Mouse (Mus musculus) hindbrain, embryonic 15.5 days (tissue): Measurements from ENCODE around the gene Pxmp4. TPM values are rescaled to one million over a fixed set of nuclear protein-coding genes. Genes with fewer than 3 reads are reported as not detected.

ENCODE experiments used
- ATAC-seq: fragments of 200-750 bp; cut with Nextera tagmentation; 2 replicates; pipeline ENCODE4 v1.8.0; 2017; ENCODE audit warnings: low read depth, moderate number of reproducible peaks, moderate TSS enrichment; ENCODE audit not compliant: low FRiP score
- H3K27ac ChIP-seq: fragments of 300-500 bp; sonication (generic); replicated peaks from 2 replicates; pipeline ENCODE4 v1.5.1; 2015; ENCODE audit warnings: mild to moderate bottlenecking, inconsistent platforms
- H3K27me3 ChIP-seq: fragments of 300-500 bp; sonication (generic); 2 replicates; pipeline ENCODE4 v1.6.1; 2015; ENCODE audit warnings: control low read depth, inconsistent platforms
- H3K36me3 ChIP-seq: fragments of 300-500 bp; sonication (generic); 2 replicates; pipeline ENCODE4 v1.6.1; 2015; ENCODE audit warnings: control low read depth, inconsistent platforms
- H3K4me1 ChIP-seq: fragments of 300-500 bp; sonication (generic); replicated peaks from 2 replicates; pipeline ENCODE4 v1.6.1; 2015; ENCODE audit warnings: control low read depth, inconsistent platforms
- H3K4me2 ChIP-seq: fragments of 300-500 bp; sonication (generic); 2 replicates; pipeline ENCODE4 v1.6.1; 2015; ENCODE audit warnings: moderate library complexity, mild to moderate bottlenecking, inconsistent platforms
- H3K4me3 ChIP-seq: fragments of 300-500 bp; sonication (generic); 2 replicates; pipeline ENCODE4 v1.5.1; 2015; ENCODE audit warnings: mild to moderate bottlenecking, inconsistent platforms
- H3K9ac ChIP-seq: fragments of 300-500 bp; sonication (generic); 2 replicates; pipeline ENCODE4 v1.6.1; 2015; ENCODE audit warnings: inconsistent platforms
- H3K9me3 ChIP-seq: fragments of 300-500 bp; sonication (generic); 2 replicates; pipeline ENCODE4 v1.6.1; 2016; ENCODE audit warnings: control low read depth, inconsistent platforms
- whole genome bisulfite sequencing: fragments of 180-500 bp; shearing (Covaris S2); methylation state at CpG from one replicate; pipeline ENCODE4 v1.1.7; 2015; 5-methylcytosine and 5-hydroxymethylcytosine counted together
- polyA plus RNA-seq: library from polyadenylated mRNA; unstranded; fragments of >200 nt; fragmentation: Nextera tagmentation; extraction: Ambion mirVana; gene quantifications from 2 replicates; pipeline ENCODE4 v1.2.1, GENCODE M21; 2015

Pxmp4 gene
- polyA plus RNA-seq, 1 experiment from 2014 or later = 18.6 TPM

- ATAC-seq = no peak
- no peaks in the 10 kb centered on the region for H3K4me1 ChIP-seq
- no peak overlapping the region for H3K4me2 ChIP-seq
- H3K9ac ChIP-seq = no peak overlapping the region
- H3K9me3 ChIP-seq = no peaks in the 10 kb centered on the region
- peaks cover 64% of the 10 kb centered on the region for H3K36me3 ChIP-seq
- no peak overlapping the region for H3K27ac ChIP-seq
- no peaks in the 10 kb centered on the region for H3K27me3 ChIP-seq
- WGBS = 79% methylated on average over 5 of the region's 5 CpGs
- H3K4me3 ChIP-seq = no peak overlapping the region
Measured at GRCm38 (mm10) chr2:154633039-154633742, 29.7 kb upstream of the Pxmp4 start.

DNA sequence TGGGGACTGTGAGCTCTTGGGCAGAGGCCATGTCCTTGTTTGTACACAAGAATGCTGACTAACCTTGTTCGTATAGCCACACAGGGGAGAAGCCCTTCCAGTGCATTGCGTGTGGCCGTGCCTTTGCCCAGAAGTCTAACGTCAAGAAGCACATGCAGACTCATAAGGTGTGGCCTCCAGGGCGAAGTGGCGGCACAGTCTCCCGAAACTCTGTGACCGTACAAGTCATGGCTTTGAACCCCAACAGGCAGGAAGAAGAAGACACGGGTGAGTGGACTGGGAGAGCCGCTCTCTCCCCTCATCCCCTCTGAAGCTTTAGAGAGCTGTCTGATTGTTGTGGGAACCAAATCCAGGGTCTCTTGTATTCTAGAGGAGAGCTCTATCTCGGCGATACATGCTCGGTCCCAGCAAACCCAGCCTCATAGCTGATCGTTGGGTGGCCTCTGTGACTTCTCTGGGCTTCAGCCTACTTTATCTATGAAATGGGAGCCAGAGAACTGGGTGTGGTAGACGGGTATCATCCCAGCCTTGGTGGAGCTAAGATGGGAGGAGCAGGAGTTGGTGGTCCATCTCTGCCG is 28.8 kb upstream of the Pxmp4 start:
- no peak for ATAC-seq
- 92% methylated on average over 16 of the region's 16 CpGs for WGBS
- no peak overlapping the region for H3K27ac ChIP-seq
- H3K9me3 ChIP-seq = no peaks in the 10 kb centered on the region
- no peak overlapping the region for H3K4me2 ChIP-seq
- peaks cover 55% of the 10 kb centered on the region for H3K36me3 ChIP-seq
- H3K4me1 ChIP-seq = no peaks in the 10 kb centered on the region
- no peak overlapping the region for H3K4me3 ChIP-seq
- H3K9ac ChIP-seq = no peak overlapping the region
- no peaks in the 10 kb centered on the region for H3K27me3 ChIP-seq

DNA sequence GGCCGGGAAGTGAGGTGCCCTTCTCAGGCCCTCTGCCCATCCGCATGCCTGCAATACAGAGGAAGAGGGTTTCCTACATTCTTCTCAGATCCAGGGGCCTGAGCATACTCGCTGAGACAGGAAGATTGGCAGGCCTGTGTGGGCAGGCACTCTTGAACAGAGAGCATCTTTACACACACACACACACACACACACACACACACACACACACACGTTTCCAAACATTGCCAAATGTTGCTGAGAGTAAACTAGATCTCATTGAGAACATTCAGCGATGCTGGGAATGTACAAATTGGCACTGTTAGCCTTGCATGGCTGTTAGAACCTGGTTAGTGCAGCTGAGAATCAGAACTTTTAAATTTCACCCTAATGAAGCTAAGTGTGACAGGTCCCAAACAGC is 27.0 kb upstream of the Pxmp4 start:
- Histone ChIP-seq H3K27ac (no peak overlapping the region), H3K9ac (no peak overlapping the region), H3K9me3 (no peaks in the 10 kb centered on the region), H3K4me2 (no peak overlapping the region), H3K36me3 (peaks cover 52% of the 10 kb centered on the region), H3K4me3 (no peak overlapping the region), H3K4me1 (no peaks in the 10 kb centered on the region), H3K27me3 (no peaks in the 10 kb centered on the region)
- WGBS = 84% methylated on average over 5 of the region's 5 CpGs
- no peak for ATAC-seq

- H3K4me2 ChIP-seq = no peak overlapping the region
- H3K4me1 ChIP-seq = no peaks in the 10 kb centered on the region
- no peak overlapping the region for H3K9ac ChIP-seq
- H3K9me3 ChIP-seq = no peaks in the 10 kb centered on the region
- no peaks in the 10 kb centered on the region for H3K27me3 ChIP-seq
- no peak overlapping the region for H3K27ac ChIP-seq
- no peak overlapping the region for H3K4me3 ChIP-seq
- ATAC-seq = no peak
- peaks cover 39% of the 10 kb centered on the region for H3K36me3 ChIP-seq
Measured at GRCm38 (mm10) chr2:154624137-154624536, 20.6 kb upstream of the Pxmp4 start.

GRCm38 (mm10) chr2:154621684-154622083 is 18.2 kb upstream of the Pxmp4 start:
- Histone ChIP-seq H3K36me3 (peaks cover 32% of the 10 kb centered on the region), H3K27me3 (no peaks in the 10 kb centered on the region), H3K9me3 (no peaks in the 10 kb centered on the region), H3K4me1 (no peaks in the 10 kb centered on the region), H3K4me2 (no peak overlapping the region), H3K9ac (no peak overlapping the region), H3K27ac (no peak overlapping the region), H3K4me3 (no peak overlapping the region)
- WGBS = 81% methylated on average over 5 of the region's 5 CpGs
- ATAC-seq = no peak

- Histone ChIP-seq H3K4me3 (no peak overlapping the region), H3K4me2 (no peak overlapping the region), H3K9ac (no peak overlapping the region), H3K27ac (no peak overlapping the region), H3K27me3 (no peaks in the 10 kb centered on the region), H3K4me1 (peaks cover 28% of the 10 kb centered on the region), H3K9me3 (no peaks in the 10 kb centered on the region), H3K36me3 (no peaks in the 10 kb centered on the region; the same call in 1 of the 2 replicates)
- ATAC-seq = no peak
- 96% methylated on average over 3 of the region's 3 CpGs for WGBS
Measured at GRCm38 (mm10) chr2:154617061-154617460, 13.6 kb upstream of the Pxmp4 start.

DNA sequence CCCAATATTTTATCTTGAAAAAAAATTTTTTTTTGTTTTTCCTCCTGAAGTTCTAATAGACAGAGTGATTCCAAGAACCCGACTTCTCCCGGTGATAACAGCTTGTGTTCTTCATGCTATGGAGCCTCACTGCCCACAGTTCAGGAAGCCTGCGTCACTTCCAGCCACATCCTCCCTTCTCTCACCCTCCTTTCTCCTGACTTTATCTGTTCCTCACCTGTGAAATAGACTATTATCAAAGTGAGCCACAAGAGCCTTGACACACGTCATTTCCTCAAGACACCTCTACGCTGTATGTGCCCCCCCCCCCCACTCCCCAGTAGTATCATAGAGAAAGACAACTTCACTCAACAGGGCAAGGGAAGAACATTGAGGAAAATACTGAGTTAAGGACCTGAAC is 12.2 kb upstream of the Pxmp4 start:
- Histone ChIP-seq H3K4me2 (no peak overlapping the region), H3K4me3 (no peak overlapping the region), H3K4me1 (peaks cover 28% of the 10 kb centered on the region), H3K36me3 (no peaks in the 10 kb centered on the region), H3K27ac (no peak overlapping the region), H3K9ac (no peak overlapping the region), H3K27me3 (no peaks in the 10 kb centered on the region), H3K9me3 (no peaks in the 10 kb centered on the region)
- ATAC-seq = no peak
- WGBS = 92% methylated on average over 5 of the region's 5 CpGs

- H3K27me3 ChIP-seq = no peaks in the 10 kb centered on the region
- no peaks in the 10 kb centered on the region for H3K36me3 ChIP-seq
- 66% methylated on average over 19 of the region's 19 CpGs for WGBS
- H3K4me1 ChIP-seq = peaks cover 28% of the 10 kb centered on the region
- H3K4me2 ChIP-seq = peak overlapping the region; percentile 78
- ATAC-seq = no peak
- 0 out of 2 replicates have a peak overlapping the region, but pooled peaks have one; percentile 99 for H3K27ac ChIP-seq
- no peak overlapping the region for H3K9ac ChIP-seq
- H3K4me3 ChIP-seq = 0 out of 2 replicates have a peak overlapping the region, but pooled peaks have one; percentile 0
- H3K9me3 ChIP-seq = no peaks in the 10 kb centered on the region
Measured at GRCm38 (mm10) chr2:154614841-154615576, 11.5 kb upstream of the Pxmp4 start.

DNA sequence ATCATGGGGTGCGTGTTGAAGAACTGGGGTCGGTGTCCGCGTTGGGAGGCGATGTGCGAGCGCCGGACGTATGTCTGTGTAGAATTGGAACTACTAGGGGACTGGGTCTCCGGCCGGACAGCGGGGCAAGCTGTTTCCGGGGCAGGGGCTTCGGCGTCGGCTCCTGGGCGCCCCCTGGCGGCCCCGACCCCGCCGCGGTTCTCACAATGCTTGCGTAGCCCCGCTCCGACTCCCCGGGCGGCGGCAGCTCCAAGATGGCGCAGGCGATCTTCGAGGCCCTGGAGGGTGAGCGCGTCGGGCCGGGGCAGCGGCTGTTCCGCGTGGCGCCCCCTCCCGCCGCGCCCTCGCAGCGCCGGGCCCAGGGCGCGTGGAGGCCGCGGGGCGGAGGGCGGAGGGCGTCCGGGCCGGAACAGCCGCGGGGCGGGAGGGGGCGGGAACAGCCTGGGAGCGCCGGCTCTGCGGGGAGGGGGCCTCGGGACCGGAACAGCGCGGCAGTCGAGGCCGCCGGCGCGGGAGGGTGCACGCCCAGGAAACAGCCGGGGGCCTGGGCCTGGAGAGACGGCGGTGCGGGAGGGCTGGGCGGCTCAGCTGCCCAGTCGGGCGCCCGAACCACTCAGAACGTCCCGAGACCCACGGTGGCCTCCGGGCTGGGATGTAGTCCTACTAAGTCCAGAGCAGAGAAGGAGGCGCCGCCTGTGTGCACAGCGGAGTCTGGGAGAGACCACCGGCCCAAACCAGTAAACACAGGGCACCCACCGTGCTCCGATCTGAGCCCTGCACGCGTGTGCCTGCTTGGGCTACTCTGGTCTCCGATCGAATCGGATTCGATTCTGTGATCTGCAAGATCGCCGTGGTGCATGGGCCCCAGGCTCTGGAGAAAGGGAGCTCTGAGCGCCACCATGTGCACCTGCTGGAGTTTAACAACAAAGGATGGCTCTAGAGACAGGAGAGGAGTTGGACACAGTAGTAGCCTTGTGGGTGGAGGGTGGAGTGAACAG is 9.9 kb upstream of the Pxmp4 start, which contains the start of the genes Zfp341 and 4930519P11Rik:
Gene Zfp341 (plus strand): TSS at position 180 of the 998 bp plus-strand sequence.
Gene 4930519P11Rik (minus strand): TSS at position 320 of the 998 bp plus-strand sequence.
- peaks cover 28% of the 10 kb centered on the region for H3K4me1 ChIP-seq
- H3K36me3 ChIP-seq = no peaks in the 10 kb centered on the region
- H3K9ac ChIP-seq = peak within 1 kb of the TSS; percentile 75
- peak within 1 kb of the TSS; percentile 67 for H3K4me3 ChIP-seq
- peak within 1 kb of the TSS; percentile 78 for H3K4me2 ChIP-seq
- under 1% methylated on average over 83 of the region's 98 CpGs for WGBS
- no peaks in the 10 kb centered on the region for H3K27me3 ChIP-seq
- H3K9me3 ChIP-seq = no peaks in the 10 kb centered on the region
- H3K27ac ChIP-seq = peak within 1 kb of the TSS; percentile 99
- peak; percentile 95 for ATAC-seq

GRCm38 (mm10) chr2:154609050-154609767 is 5.7 kb upstream of the Pxmp4 start:
- ATAC-seq = no peak
- no peaks in the 10 kb centered on the region for H3K27me3 ChIP-seq
- H3K36me3 ChIP-seq = no peaks in the 10 kb centered on the region
- H3K4me1 ChIP-seq = peaks cover 17% of the 10 kb centered on the region
- H3K4me3 ChIP-seq = no peak overlapping the region
- no peaks in the 10 kb centered on the region for H3K9me3 ChIP-seq
- no peak overlapping the region for H3K27ac ChIP-seq
- no peak overlapping the region for H3K4me2 ChIP-seq
- H3K9ac ChIP-seq = no peak overlapping the region
- 68% methylated on average over 10 of the region's 10 CpGs for WGBS

GRCm38 (mm10) chr2:154606965-154607364 is 3.5 kb upstream of the Pxmp4 start:
- Histone ChIP-seq H3K4me3 (no peak overlapping the region), H3K36me3 (no peaks in the 10 kb centered on the region), H3K27ac (no peak overlapping the region), H3K4me2 (no peak overlapping the region), H3K9me3 (no peaks in the 10 kb centered on the region), H3K27me3 (no peaks in the 10 kb centered on the region), H3K4me1 (peaks cover 18% of the 10 kb centered on the region), H3K9ac (no peak overlapping the region)
- 84% methylated on average over 1 of the region's 1 CpGs for WGBS
- no peak for ATAC-seq
